Mouse (Mus musculus) stomach, postnatal 0 days (tissue): ENCODE results near the gene Tmem222.

ENCODE experiments used
- CTCF ChIP-seq: IDR thresholded peaks from 2 replicates; pipeline ENCODE4 v1.5.1; 2016; ENCODE audit warnings: antibody characterized with exemption, low read depth, mild to moderate bottlenecking, moderate library complexity
- EP300 ChIP-seq: optimal IDR thresholded peaks from 2 replicates; pipeline ENCODE3; 2016; ENCODE audit warnings: antibody characterized with exemption

DNA sequence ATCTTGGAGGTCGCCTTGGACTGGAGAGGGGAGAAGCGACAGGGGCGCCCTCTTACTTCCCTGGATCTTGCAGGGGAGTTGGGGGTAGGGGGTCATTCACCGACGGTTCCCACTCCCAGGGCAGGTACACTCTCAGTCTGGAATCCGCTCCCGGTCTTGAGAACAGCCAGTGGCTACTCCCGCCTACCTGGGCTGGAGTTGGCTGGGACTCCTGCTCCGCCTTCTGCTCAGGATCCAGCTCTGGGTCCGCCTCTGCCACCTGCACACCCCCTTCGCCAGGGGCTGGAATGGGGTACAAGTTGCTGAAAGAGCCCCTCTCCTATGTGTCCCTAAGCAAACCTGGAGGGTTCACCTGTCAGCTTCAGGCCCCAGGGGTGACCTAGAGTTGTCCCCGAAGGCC, 20.4 kb downstream of the Tmem222 start:
- TF ChIP-seq CTCF: no peak
- TF ChIP-seq EP300: no peak
